Mouse (Mus musculus): ENCODE data around the gene Ip6k2.

- TF ChIP-seq POLR2A (IDR thresholded peaks at IDR 0.05; ENCODE audit: control insufficient read depth in 1 of 2, insufficient read depth in 1 of 2, low read depth in 1 of 2, low read length in 2 of 2, poor library complexity in 1 of 2) (no peak), ZNF384 (IDR thresholded peaks at IDR 0.05; ENCODE audit: low read depth, low read length) (no peak)
Observed at GRCm38 (mm10) chr9:108782836-108783547, 604 bp upstream of the Ip6k2 start.
